Mouse (Mus musculus) small intestine, adult 2 months (tissue): ENCODE measurements around the gene Pak4.

ENCODE experiments used
- CTCF ChIP-seq: fragments of 200-500 bp; IDR thresholded peaks from 2 replicates; pipeline ENCODE4 v1.5.1; 2012; ENCODE audit warnings: low read depth, mild to moderate bottlenecking, control low read depth, inconsistent platforms, low read length, moderate library complexity, mixed read lengths; ENCODE audit not compliant: insufficient replicate concordance, insufficient read length; ENCODE audit errors: extremely low read depth
- POLR2A ChIP-seq: fragments of 200-500 bp; IDR thresholded peaks from 2 replicates; pipeline ENCODE4 v1.6.1; 2012; ENCODE audit warnings: low read depth, mild to moderate bottlenecking, control low read depth, inconsistent platforms, low read length, moderate library complexity

- no peak for TF ChIP-seq CTCF
- no peak for TF ChIP-seq POLR2A
Observed at GRCm38 (mm10) chr7:28624791-28625190, 26.8 kb upstream of the Pak4 start.
